Mouse (Mus musculus) thymus, adult 2 months (tissue): Measurements from ENCODE around the gene Pax3.

ENCODE experiments used
- CTCF ChIP-seq: fragments of 200-500 bp; IDR thresholded peaks from 2 replicates; pipeline ENCODE4 v1.5.1; 2012; ENCODE audit warnings: mild to moderate bottlenecking, control low read depth, low read length, moderate library complexity, borderline replicate concordance; ENCODE audit not compliant: control insufficient read depth, poor library complexity, insufficient read depth; ENCODE audit errors: extremely low read depth
- POLR2A ChIP-seq: fragments of 200-500 bp; IDR thresholded peaks from 2 replicates; pipeline ENCODE4 v1.6.1; 2012; ENCODE audit warnings: mild to moderate bottlenecking, low read length, control low read depth, moderate library complexity; ENCODE audit not compliant: control insufficient read depth, poor library complexity, insufficient read depth; ENCODE audit errors: extremely low read depth

DNA sequence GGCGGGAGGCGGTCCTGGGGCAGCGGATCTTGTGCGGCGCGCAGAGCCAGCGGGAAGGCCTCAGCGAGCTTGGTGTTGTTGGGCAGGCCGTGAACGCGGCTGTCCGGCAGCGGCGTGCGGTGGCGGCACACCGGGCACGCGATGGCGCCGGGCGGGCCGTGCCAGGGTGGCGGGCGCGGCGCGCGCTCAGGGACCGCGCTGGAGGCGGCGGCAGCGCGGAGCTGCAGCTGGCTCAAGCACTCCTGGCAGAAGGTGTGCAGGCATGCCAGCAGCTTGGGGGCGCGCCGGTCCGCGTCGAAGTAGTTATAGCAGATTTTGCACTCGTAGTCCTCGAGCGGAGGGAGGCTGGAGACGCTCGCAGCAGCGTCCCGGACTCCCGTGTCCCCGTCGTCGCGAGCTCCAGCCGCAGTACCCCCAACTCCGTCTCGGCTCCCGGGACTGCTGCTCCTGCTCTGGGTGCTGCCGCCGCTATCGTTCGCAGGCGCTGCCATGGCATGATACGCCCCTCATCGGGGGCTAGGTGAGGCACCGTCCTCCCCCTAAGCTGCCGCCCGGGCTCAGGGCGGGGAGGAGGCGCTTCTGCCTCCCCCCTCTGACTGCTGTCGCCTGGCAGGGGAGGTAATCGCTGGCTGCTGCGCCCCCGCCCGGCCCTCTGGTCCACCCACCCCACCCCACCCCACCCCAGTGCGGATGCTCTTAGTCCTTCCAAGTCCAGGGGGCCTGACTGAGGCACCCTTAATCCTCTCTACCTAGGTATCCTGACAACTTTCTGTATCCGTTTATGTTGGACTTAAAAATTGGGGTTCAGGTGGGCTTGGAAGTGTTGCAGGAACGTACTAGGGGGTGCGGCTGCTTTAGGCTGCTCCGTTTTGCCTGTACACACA lies 20.5 kb upstream of the Pax3 start:
- no peak for TF ChIP-seq CTCF
- TF ChIP-seq POLR2A: no peak
